Mouse (Mus musculus): Measurements from ENCODE around the gene Ddn. TPM values are rescaled to one million over a fixed set of nuclear protein-coding genes. Genes with fewer than 3 reads are reported as not detected.
A peak's percentile ranks its signal among the peaks of the same experiment; 100 is the strongest.

Gene Ddn
- polyA plus RNA-seq, 1 experiment, result not detected

- 8% methylated on average over 11 of the region's 11 CpGs for WGBS
- Histone ChIP-seq H3K4me3 (ENCODE audit: low read depth, low read length) (no peak overlapping the region), H3K4me1 (ENCODE audit: control insufficient read depth, insufficient read depth, insufficient read length, low read length) (peaks cover 8% of the 10 kb centered on the region), H3K27ac (ENCODE audit: insufficient read depth, low read depth, low read length) (no peak overlapping the region), H3K36me3 (ENCODE audit: control insufficient read depth, insufficient read depth, low read length) (no peaks in the 10 kb centered on the region), H3K27me3 (ENCODE audit: control insufficient read depth, insufficient read depth, low read length) (peaks cover 44% of the 10 kb centered on the region)
- TF ChIP-seq POLR2A (IDR thresholded peaks at IDR 0.05; ENCODE audit: low read depth, low read length), result no peak
- TF ChIP-seq CTCF (IDR thresholded peaks at IDR 0.05; ENCODE audit: extremely low read depth, insufficient read length, insufficient replicate concordance, low read depth, low read length), result no peak
Observed at GRCm38 (mm10) chr15:98778806-98779205, 30.5 kb downstream of the Ddn start.

GRCm38 (mm10) chr15:98778191-98778770 lies 31.0 kb downstream of the Ddn start:
- Histone ChIP-seq H3K4me1 (ENCODE audit: control insufficient read depth, insufficient read depth, insufficient read length, low read length) (peaks cover 8% of the 10 kb centered on the region), H3K27ac (ENCODE audit: insufficient read depth, low read depth, low read length) (no peak overlapping the region), H3K4me3 (ENCODE audit: low read depth, low read length) (no peak overlapping the region), H3K27me3 (ENCODE audit: control insufficient read depth, insufficient read depth, low read length) (peaks cover 44% of the 10 kb centered on the region), H3K36me3 (ENCODE audit: control insufficient read depth, insufficient read depth, low read length) (no peaks in the 10 kb centered on the region)
- 4% methylated on average over 25 of the region's 25 CpGs for WGBS
- TF ChIP-seq CTCF (IDR thresholded peaks at IDR 0.05; ENCODE audit: extremely low read depth, insufficient read length, insufficient replicate concordance, low read depth, low read length), result no peak
- no peak for TF ChIP-seq POLR2A (IDR thresholded peaks at IDR 0.05; ENCODE audit: low read depth, low read length)

DNA sequence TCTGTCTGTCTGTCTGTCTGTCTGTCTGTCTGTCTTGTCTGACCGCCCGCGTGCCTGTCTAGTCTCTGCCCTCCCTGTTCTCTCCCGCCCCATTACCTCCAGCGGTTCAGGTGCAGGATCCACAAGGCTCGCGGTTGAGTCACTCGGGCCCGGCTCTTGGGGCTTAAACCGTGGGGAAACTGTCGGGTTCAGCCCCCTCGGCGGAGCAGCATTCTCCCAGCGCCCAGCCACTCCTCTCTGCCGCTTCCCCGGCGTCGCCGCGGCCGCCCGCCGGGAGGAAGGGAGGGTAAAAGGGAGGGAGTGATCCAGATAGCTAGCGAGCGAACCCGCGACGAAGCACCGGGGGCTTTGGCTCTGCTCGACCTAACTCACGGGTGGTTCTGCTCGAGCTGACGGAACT lies 31.5 kb downstream of the Ddn start, which contains the start of gene Wnt10b:
Gene Wnt10b (minus strand): TSS at position 389 of the 400 bp plus-strand sequence.
- under 1% methylated on average over 32 of the region's 33 CpGs for WGBS
- H3K27ac ChIP-seq (ENCODE audit: insufficient read depth, low read depth, low read length), result no peak within 1 kb of the TSS
- peaks cover 12% of the 10 kb centered on the region for H3K4me1 ChIP-seq (ENCODE audit: control insufficient read depth, insufficient read depth, insufficient read length, low read length)
- no peaks in the 10 kb centered on the region for H3K36me3 ChIP-seq (ENCODE audit: control insufficient read depth, insufficient read depth, low read length)
- TF ChIP-seq POLR2A (IDR thresholded peaks at IDR 0.05; ENCODE audit: low read depth, low read length) (no peak), CTCF (IDR thresholded peaks at IDR 0.05; ENCODE audit: extremely low read depth, insufficient read length, insufficient replicate concordance, low read depth, low read length) (no peak)
- peaks cover 44% of the 10 kb centered on the region for H3K27me3 ChIP-seq (ENCODE audit: control insufficient read depth, insufficient read depth, low read length)
- peak within 1 kb of the TSS; percentile 18; the same call in 1 of the 2 replicates for H3K4me3 ChIP-seq (ENCODE audit: low read depth, low read length)

DNA sequence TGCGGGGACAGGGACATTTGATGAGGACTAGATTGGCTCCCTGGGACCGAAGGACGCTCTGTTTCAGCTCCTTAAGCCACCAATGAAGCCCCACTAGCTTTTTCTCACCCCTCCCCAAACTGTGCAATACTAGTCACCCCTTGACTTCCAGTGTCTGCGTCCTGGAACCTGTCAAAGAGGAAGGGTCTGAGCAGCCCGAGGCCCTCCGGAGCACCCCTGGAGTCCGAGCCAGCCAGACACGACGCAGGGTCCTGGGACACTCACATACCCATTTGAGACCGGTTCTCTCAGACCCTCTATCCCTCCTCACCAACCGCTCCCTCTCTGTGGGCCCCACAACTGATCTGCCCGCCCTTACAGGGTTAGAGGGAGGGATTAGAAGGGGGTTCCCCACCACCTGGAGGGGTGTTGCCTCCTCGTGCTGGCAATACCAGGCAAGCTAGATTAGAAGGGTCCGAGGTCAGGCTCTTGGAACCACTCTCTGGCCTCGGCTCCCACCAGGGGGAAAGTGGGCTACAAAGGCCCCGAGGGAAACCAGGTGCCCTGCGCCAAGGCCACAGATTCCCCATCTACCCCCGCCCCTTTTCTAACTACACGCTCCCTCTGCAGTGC lies 32.2 kb downstream of the Ddn start:
- 10% methylated on average over 19 of the region's 19 CpGs for WGBS
- peaks cover 44% of the 10 kb centered on the region for H3K27me3 ChIP-seq (ENCODE audit: control insufficient read depth, insufficient read depth, low read length)
- TF ChIP-seq CTCF (IDR thresholded peaks at IDR 0.05; ENCODE audit: extremely low read depth, insufficient read length, insufficient replicate concordance, low read depth, low read length) (no peak), POLR2A (IDR thresholded peaks at IDR 0.05; ENCODE audit: low read depth, low read length) (no peak)
- H3K36me3 ChIP-seq (ENCODE audit: control insufficient read depth, insufficient read depth, low read length), result no peaks in the 10 kb centered on the region
- H3K27ac ChIP-seq (ENCODE audit: insufficient read depth, low read depth, low read length), result no peak overlapping the region
- peaks cover 16% of the 10 kb centered on the region for H3K4me1 ChIP-seq (ENCODE audit: control insufficient read depth, insufficient read depth, insufficient read length, low read length)
- no peak overlapping the region for H3K4me3 ChIP-seq (ENCODE audit: low read depth, low read length)

DNA sequence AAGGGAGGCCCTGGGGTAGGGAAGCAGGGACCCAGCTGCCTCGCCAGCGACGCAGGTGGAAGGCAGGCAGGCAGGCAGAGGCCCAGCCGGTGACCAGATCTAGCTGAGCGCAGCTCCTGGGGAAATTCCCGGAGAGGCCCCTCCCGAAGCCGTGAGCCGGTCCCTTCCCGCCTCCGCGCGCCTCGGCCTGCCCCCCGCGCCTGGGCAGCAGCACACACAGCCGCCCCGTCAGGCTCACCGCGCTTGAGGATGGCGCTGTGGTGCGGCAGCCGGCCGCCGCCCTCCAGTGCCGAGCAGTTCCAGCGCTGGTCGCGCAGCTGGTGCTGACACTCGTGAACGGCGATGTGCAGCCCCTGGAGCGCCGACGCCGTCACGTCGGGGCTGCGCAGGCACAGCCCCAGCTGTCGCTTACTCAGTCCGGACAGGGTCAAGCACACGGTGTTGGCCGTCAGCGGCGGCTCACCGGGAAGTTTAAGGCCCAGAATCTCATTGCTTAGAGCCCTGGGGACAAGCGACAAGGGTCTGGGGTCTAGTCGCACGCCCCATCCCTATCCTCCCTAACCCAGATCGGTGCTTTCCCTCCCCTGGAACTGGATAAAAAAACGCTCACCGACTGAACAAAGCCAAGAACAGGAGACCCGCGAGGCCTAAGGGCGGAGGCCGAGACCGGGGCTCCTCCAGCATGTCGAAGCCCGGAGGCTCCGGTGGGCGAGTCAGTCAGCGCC lies 32.8 kb downstream of the Ddn start:
- no peak for TF ChIP-seq POLR2A (IDR thresholded peaks at IDR 0.05; ENCODE audit: low read depth, low read length)
- no peak for TF ChIP-seq CTCF (IDR thresholded peaks at IDR 0.05; ENCODE audit: extremely low read depth, insufficient read length, insufficient replicate concordance, low read depth, low read length)
- Histone ChIP-seq H3K36me3 (ENCODE audit: control insufficient read depth, insufficient read depth, low read length) (no peaks in the 10 kb centered on the region), H3K27ac (ENCODE audit: insufficient read depth, low read depth, low read length) (no peak overlapping the region), H3K4me1 (ENCODE audit: control insufficient read depth, insufficient read depth, insufficient read length, low read length) (peaks cover 16% of the 10 kb centered on the region), H3K27me3 (ENCODE audit: control insufficient read depth, insufficient read depth, low read length) (peaks cover 44% of the 10 kb centered on the region), H3K4me3 (ENCODE audit: low read depth, low read length) (peak overlapping the region; percentile 34)
- 4% methylated on average over 62 of the region's 62 CpGs for WGBS

DNA sequence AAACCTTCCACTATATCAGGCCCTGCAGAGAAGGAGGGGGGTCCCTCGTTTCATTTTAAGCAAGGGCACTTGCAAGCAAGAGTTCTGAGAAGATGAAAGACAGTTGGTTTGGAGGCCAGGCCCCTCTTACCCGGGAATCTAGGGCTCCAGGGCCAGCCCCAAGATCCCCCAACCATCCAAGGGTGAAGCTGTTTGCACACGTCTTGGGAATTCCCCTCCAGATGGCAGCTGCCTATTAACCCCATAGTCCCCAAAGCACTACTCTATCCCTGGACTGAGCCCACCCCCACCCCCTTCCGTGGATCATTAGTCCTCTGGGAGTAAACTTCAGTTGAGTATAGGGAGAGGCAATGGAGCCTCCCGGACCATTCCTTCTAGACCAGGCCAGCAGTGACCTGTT lies 33.8 kb downstream of the Ddn start:
- WGBS, result 25% methylated on average over 5 of the region's 5 CpGs
- no peak overlapping the region for H3K4me3 ChIP-seq (ENCODE audit: low read depth, low read length)
- H3K4me1 ChIP-seq (ENCODE audit: control insufficient read depth, insufficient read depth, insufficient read length, low read length), result peaks cover 16% of the 10 kb centered on the region
- H3K27ac ChIP-seq (ENCODE audit: insufficient read depth, low read depth, low read length), result no peak overlapping the region
- no peaks in the 10 kb centered on the region for H3K36me3 ChIP-seq (ENCODE audit: control insufficient read depth, insufficient read depth, low read length)
- no peak for TF ChIP-seq POLR2A (IDR thresholded peaks at IDR 0.05; ENCODE audit: low read depth, low read length)
- peaks cover 43% of the 10 kb centered on the region for H3K27me3 ChIP-seq (ENCODE audit: control insufficient read depth, insufficient read depth, low read length)

- TF ChIP-seq CTCF (IDR thresholded peaks at IDR 0.05; ENCODE audit: extremely low read depth, insufficient read length, insufficient replicate concordance, low read depth, low read length), result no peak
- no peak for TF ChIP-seq POLR2A (IDR thresholded peaks at IDR 0.05; ENCODE audit: low read depth, low read length)
- WGBS, result 83% methylated on average over 15 of the region's 15 CpGs
Observed at GRCm38 (mm10) chr15:98774096-98774495, 35.2 kb downstream of the Ddn start.

More at GRCm38 (mm10) chr15:98774096-98774495, 35.2 kb downstream of the Ddn start:
- Histone ChIP-seq H3K4me1 (ENCODE audit: control insufficient read depth, insufficient read depth, insufficient read length, low read length) (peaks cover 16% of the 10 kb centered on the region), H3K27me3 (ENCODE audit: control insufficient read depth, insufficient read depth, low read length) (peaks cover 33% of the 10 kb centered on the region), H3K4me3 (ENCODE audit: low read depth, low read length) (no peak overlapping the region), H3K27ac (ENCODE audit: insufficient read depth, low read depth, low read length) (no peak overlapping the region), H3K36me3 (ENCODE audit: control insufficient read depth, insufficient read depth, low read length) (no peaks in the 10 kb centered on the region)
